Mouse (Mus musculus): ENCODE results near the gene Nt5c2.
"Not testable (repeated sequence)": the region's sequence is repeated elsewhere in the genome, so short reads cannot be mapped to it uniquely, and the experiment has no call there.

DNA sequence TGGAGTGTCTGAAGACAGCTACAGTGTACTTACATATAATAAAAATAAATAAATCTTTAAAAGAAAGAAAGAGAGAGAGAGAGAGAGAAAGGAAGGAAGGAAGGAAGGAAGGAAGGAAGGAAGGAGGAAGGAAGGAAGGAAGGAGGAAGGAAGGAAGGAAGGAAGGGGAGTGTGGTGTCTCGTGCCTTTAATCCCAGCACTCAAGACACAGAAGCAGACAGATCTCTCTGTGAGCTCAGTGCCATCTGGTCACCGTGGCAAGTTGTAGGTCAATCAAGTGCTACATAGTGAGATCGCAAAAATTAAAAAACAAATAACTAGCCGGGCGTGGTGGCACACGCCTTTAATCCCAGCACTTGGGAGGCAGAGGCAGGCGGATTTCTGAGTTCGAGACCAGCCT, 24.3 kb downstream of the Nt5c2 start:
- TF ChIP-seq CTCF (IDR thresholded peaks at IDR 0.05; ENCODE audit: low read depth, low read length); EP300 (IDR thresholded peaks at IDR 0.05; ENCODE audit: insufficient read depth, low read depth, low read length); POLR2A (IDR thresholded peaks at IDR 0.05; ENCODE audit: insufficient read depth, low read length): not testable (repeated sequence)

Data from ES-Bruce4 (cell line).